Mouse (Mus musculus) bone marrow macrophage, adult 2 months (primary cell): ENCODE measurements at regions not wholly inside any gene's neighbourhood (a gene's known extent, or its start where the extent isn't known, plus 50 kb on each side); places are given as distances from the start of the nearest gene placed in this dataset.
A peak's percentile ranks its signal among the peaks of the same experiment; 100 is the strongest.

Experiments
- H3K27ac ChIP-seq: 2 replicates; pipeline ENCODE4 v1.5.1; 2012; ENCODE audit warnings: low read depth, low read length; ENCODE audit not compliant: insufficient read depth
- H3K4me1 ChIP-seq: 2 replicates; pipeline ENCODE4 v1.6.1; 2012; ENCODE audit warnings: low read length; ENCODE audit not compliant: control insufficient read depth, insufficient read depth
- H3K4me3 ChIP-seq: 2 replicates; pipeline ENCODE4 v1.5.1; 2012; ENCODE audit warnings: mild to moderate bottlenecking, low read length, moderate library complexity; ENCODE audit not compliant: insufficient read depth
- CTCF ChIP-seq: IDR thresholded peaks from 2 replicates; pipeline ENCODE4 v1.5.1; 2012; ENCODE audit warnings: low read depth, mild to moderate bottlenecking, low read length, moderate library complexity
- POLR2A ChIP-seq: IDR thresholded peaks from 2 replicates; pipeline ENCODE4 v1.6.1; 2012; ENCODE audit warnings: mild to moderate bottlenecking, low read depth, low read length, borderline replicate concordance

DNA sequence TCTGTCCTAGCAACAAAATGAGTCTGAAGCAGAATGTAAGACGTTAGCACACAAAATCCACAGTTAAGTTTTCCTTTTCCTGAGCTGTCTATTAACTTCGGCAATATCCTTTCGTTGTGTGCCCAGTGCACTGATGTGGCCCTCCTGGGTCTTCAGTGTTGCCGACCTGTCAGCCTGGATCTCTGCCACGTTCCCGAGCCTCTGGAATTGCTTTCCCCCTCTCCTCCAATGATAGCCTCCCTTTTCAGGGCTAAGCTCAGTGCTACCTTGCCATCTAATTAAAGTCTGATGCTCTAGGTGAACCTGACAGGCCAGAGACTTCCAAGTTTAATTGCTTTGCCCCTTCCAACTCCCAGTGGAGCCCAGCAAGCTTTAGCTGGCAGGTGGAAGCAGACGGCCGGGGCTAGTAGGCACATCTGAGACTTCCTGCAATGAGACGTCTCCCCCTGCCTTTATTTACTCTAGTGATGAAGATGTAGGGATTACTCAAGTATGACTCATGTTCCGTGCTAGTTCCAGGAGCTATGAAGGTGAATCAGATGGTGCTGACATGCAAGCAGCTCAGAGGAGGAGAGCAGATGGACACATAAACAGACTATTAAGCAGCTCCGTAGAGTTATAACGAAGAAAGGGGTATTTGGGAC, 894.3 kb upstream of the Car8 start:
- Histone ChIP-seq H3K4me3 (no peak overlapping the region), H3K27ac (no peak overlapping the region), H3K4me1 (peaks cover 41% of the 10 kb centered on the region)
- no peak for TF ChIP-seq POLR2A
- TF ChIP-seq CTCF = no peak

DNA sequence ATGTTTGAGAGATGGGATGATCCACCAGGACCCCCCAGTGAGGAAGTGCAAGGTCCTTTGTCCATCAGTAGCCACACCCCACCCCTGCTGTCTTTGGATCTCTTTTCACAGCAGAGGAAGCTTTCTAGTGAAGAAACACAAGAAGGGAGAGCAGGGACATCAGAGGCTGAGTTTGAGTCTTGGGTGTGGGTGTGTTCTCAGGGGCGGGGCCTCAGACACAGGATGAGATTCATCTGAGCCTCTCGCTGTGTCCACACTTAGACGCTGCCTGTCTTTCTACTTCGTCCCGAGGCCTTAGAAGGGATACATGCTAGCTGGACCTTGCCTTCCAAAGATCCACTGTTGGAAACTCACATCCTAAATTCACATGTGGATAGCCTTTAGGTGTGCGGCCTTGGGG, 893.5 kb upstream of the Car8 start:
- no peak overlapping the region for H3K27ac ChIP-seq
- H3K4me3 ChIP-seq = no peak overlapping the region
- H3K4me1 ChIP-seq = peaks cover 41% of the 10 kb centered on the region
- TF ChIP-seq POLR2A = no peak
- TF ChIP-seq CTCF = no peak

DNA sequence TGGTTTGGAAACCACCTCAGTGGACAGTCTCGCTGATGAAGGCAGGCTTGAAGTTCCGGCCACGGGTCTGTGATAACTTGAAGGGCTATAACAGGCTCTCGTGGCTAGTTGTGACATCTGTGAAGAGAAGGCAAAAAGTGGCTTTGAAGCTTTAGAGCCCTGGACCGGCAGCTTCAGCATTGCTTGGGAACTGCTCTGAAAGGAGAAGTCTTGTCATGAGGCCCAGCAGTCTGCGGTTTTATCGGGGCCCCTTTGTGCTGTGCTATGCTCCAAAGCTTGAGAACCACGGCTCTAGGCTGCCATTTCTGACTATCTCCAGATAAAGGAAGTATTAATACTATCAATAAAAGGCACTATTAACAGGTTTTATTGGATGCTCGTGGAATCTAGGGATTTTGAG, 892.8 kb upstream of the Car8 start:
- no peak overlapping the region for H3K4me3 ChIP-seq
- H3K27ac ChIP-seq = no peak overlapping the region
- no peak for TF ChIP-seq POLR2A
- no peak for TF ChIP-seq CTCF
- peaks cover 41% of the 10 kb centered on the region for H3K4me1 ChIP-seq

DNA sequence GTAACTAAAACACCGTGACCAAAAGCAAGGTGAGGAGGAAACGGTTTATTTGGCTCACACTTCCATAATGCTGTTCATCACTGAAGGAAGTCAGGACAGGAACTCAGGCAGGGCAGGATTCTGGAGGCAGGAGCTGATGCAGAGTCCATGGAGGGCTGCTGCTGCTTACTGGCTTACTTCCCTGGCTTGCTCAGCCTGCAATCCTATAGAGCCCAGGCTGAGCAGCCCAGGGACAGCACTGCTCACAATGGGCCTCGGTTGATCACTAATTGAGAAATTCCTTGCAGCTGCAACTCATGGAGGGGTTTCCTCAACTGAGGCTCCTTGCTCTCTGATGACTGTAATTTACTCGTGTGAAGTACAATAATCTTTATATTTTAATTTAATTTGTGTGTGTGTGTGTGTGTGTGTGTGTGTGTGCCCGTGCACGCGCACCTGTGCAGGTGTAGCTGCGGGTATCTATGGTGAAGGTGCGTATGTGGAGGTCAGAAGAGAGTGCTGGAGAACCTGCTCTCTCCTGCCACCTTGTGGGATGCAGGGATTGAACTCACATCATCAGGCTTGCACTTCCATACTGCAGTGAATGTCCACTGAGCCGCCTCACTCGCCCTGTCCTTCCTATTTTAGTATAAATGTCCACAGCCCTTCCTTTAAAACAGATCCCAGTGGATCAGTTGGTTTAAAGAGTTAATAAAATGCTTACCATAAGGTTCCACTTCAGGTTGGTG, 886.6 kb upstream of the Car8 start:
- H3K4me3 ChIP-seq = no peak overlapping the region
- no peak overlapping the region for H3K27ac ChIP-seq
- TF ChIP-seq POLR2A = no peak
- no peak for TF ChIP-seq CTCF
- H3K4me1 ChIP-seq = peaks cover 29% of the 10 kb centered on the region

DNA sequence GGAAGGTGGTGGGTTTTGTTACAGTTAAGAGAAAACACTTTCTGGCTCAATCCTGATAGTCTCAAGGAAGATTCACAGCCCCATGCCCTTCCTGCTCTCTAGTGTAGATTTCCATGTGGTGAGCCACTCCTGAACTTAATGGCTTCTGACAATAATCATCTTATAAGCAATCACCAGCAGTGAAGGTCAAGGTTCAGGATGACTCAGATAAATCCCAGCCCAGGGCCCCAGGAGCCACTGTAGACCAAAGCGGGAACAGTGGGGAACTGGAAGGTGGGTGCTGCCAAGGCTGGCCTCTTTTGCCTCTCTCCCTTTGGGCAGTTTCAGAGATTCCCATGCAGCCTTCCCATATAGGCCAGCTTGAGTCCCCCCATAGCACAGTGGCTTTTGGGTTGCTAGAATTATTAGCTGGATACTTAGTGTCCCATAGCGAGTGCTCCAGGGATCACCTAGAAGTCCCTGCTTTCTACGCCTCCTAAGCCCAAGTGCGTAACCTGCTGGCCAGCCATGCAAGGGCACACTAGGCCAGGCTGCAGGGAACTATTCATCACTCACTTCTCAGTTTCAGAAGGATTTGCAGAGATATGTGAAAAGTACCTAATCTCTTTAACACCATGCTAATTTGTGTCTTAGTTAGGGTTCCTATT, 885.9 kb upstream of the Car8 start:
- H3K4me1 ChIP-seq = peaks cover 22% of the 10 kb centered on the region
- no peak overlapping the region for H3K4me3 ChIP-seq
- H3K27ac ChIP-seq = no peak overlapping the region
- TF ChIP-seq POLR2A = no peak
- 0 out of 2 replicates have a peak, but pooled peaks have one; percentile 7 for TF ChIP-seq CTCF

DNA sequence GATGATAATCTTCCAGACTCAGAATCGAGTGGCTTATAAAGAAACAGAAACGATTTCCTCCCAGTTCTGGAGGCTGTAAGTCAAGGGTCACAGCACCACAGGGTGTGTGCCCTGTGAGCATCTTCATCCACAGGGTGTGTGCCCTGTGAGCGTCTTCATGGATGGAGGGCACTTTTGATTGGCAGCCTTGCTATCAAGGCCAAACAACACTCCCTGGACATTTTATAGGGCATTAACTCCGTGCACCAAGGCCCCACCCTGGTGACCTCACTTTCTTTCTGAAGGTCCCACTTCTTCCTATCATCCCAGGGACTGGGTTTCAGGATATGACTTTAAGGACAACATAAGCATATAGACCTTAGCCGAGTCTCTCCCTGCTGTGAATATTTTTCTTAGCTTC, 885.3 kb upstream of the Car8 start:
- no peak for TF ChIP-seq POLR2A
- TF ChIP-seq CTCF = no peak
- H3K4me3 ChIP-seq = no peak overlapping the region

DNA sequence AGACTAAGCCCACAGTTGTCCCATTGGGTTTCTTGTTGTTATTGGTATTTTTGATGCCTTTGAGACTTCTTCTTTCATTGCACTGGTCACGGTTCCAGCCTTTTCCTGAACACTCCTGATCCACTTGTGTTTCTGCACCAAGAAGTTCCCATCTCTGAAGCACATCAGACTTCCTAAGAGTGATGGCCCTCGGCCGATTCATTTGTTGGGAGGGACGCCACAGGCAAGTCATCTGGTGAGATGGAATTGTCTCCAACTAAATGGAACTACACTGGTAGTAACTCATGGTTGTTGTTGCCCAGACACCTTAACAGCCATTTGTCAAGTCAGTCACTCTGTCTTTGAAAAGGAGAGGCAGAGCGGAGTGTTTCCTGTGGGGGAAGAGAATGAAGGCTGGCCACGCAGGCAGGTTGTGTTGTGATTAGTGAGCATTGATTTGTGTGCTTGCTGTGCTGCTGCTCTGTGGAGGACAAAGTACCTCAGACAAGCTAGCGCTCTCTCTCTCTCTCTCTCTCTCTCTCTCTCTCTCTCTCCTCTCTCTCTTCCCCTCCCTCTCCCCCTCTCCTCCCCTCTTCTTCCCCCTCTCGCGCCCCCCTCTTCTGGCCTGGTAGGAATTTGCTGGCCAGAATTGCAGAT, 884.7 kb upstream of the Car8 start:
- no peak overlapping the region for H3K27ac ChIP-seq
- H3K4me1 ChIP-seq = peaks cover 16% of the 10 kb centered on the region
- no peak overlapping the region for H3K4me3 ChIP-seq
- no peak for TF ChIP-seq POLR2A
- no peak for TF ChIP-seq CTCF

More for the DNA sequence above, 885.3 kb upstream of the Car8 start:
- H3K27ac ChIP-seq = no peak overlapping the region
- peaks cover 19% of the 10 kb centered on the region for H3K4me1 ChIP-seq

DNA sequence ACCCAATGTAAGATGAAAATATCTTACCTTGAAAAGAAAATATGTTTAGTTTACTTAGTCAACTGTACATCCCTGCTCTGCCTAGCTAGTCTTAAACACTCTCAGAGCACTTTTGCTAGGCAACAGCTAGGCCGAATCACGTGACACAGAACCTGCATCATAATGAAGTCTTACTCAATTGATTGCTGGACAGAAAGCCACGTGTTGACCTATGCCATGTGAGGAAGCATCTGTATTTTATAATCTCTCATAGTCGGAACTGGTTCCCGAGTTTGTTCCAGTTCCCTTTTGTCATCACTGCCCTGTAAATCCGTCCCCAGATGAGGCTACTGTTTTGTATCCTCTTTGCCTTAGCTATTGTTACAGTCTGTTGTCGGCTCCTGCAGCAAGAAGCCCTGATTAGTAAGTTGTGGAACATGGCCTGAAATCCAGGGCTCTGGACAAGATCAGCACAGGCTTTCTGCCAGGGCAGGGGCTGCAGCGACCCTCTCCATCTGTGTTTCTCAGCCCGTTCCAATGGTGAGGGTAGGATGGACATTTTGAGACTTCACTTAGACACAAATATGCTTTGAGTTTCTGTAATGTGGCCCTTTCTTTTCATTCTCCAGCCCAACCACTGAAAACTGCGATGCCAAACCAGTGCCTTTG, 883.9 kb upstream of the Car8 start:
- TF ChIP-seq CTCF = no peak
- no peak for TF ChIP-seq POLR2A
- no peak overlapping the region for H3K4me3 ChIP-seq
- H3K27ac ChIP-seq = no peak overlapping the region
- H3K4me1 ChIP-seq = peaks cover 21% of the 10 kb centered on the region

DNA sequence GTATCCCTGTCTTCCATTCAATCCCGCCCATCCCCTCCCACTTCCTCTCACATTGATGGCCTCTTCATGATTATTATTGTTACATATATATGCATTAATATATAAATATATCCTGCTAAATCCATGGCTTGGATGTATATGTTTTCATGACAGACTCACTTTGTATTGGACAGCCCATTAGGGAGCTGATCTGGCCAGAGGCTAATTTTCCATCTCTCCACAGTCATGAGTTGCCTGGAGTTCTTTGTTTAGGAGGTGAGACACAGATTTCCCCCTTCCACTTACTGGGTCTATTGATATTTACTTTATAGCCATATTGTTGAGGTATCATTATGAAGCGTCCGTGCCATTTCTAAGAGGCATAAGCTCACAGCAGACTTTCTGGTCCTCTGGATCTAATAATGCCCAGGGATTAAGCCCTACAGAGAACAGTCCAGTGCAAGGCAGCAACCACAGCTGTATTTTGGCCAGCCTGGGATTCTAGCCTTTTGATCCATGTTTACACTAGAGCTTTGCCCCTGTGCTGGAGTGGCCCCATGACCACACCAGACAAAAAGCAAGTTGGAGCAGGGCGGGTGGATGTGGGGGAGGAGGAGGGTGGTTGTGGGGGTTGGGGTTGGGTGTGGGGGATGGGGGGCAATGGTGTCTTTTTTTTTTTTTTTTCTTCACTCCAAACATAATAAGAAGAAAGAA, 878.3 kb upstream of the Car8 start:
- no peak for TF ChIP-seq POLR2A
- TF ChIP-seq CTCF = no peak
- Histone ChIP-seq H3K4me1 (peaks cover 15% of the 10 kb centered on the region), H3K27ac (no peak overlapping the region), H3K4me3 (no peak overlapping the region)
